Mouse (Mus musculus) mature B cell (primary cell): ENCODE results near the gene Iffo2.

Experiments used
- in situ Hi-C: fragments of 300-500 bp; cut with MboI; formaldehyde crosslinking; loops from 2 replicates; pipeline ENCODE4 v1.14.3; 2019

Gene Iffo2

DNA sequence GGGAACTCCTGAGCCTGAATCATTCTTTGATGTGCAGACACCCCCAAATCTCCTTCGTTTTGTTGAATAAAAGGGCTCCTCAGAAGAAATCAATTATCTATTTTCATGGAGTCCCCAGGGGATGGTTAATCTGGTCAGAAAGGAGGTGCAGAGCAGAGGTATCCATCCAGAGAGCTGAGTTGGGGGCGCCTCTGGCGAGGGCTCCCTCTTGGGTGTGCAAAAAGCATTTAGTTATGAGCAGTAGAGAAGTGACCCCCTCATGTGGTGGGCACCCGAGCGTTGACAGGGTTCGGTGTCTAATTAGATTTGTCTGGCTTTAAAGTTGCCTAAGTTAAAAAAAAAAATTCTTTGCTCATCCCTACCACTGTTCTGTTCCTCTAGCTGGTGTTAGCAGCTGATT lies 80.6 kb downstream of the Iffo2 start:
- in situ Hi-C loops: no loop called here

DNA sequence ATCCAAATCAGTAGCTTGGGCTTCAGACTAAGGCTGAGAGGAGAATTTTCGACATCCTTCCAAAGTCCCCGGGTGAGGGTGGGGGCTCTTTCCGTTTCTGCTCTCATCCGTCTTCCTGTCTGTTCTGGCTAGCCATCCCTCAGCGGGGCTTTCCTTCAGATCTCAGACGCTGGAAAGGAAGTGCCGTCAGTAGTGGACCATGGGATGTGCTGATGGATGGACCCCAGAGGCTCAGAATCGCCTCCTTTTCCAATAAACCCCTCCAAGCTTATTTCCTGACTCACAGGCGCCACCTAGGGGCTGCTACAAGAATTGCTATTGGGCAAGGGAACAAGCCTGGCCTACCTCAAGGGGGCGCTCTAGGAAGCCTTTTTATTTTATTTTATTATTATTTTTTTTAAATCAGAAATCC lies 81.2 kb downstream of the Iffo2 start:
- in situ Hi-C loops: no loop called here

DNA sequence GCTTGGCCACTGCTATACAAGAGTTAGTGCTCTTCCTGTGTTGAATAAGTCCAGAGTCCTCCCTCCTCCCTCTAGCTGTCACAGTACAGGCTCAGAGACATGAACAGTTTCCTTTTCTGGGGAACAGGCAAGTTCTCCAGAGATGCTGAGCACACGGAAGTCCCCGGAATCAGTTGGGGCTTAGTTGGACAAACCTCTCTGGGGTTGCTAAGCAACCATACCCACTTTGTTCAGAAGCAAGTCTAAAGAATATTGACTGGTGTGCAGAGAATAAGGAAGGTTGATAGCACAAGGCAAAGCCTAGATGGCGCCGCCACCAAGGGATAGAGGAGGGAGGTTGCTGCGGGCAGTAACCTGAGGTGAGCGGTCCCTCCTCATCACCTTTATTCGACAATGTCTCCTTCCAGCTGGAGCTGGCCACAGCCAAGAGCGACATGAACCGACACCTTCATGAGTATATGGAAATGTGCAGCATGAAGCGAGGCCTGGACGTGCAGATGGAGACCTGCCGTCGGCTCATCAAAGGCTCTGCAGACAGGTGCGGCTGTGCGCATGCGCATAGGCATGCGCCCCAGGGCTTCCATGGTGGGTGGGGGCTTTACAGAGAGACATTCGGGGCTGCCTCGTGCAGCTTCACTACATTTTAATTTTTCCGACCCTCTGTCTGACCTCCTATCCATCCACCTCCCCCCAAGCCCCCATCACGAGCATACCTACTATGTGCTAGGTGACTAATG lies 84.3 kb downstream of the Iffo2 start:
- in situ Hi-C loops: no loop called here

DNA sequence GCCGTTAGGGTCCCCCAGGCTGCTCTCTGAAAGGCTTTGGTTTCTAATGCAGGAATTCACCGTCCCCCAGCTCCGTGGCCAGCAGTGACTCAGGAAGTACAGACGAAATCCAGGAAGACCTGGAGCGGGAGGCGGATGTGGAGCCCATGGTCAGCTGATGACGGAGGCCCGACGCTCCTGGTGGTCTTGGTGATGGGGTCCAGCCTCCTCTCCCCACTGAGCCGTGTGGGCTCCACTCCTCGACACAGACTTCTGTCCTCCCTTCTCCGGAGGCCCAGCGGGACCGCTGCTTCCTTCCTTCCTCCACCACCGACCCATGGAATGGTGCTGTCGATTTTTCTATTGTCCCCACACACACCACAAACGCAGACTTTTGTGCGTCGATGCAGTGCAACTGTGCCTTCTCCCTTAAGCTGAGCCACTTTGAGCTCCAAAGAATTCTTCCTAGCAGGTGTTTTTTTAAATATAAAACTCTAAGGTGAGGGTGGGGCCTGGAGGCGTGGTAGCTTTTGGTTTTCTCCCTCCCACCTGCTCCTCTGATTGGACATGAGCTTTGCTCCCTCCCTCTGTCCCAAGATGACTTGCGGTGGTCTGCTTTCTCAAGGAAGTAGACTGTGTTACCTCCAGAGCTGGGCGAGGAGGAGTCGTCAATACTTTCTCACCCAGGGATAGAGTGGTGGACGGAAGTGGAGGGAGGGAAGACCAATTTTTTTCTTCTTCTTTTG lies 86.1 kb downstream of the Iffo2 start:
- in situ Hi-C loops: no loop called here

DNA sequence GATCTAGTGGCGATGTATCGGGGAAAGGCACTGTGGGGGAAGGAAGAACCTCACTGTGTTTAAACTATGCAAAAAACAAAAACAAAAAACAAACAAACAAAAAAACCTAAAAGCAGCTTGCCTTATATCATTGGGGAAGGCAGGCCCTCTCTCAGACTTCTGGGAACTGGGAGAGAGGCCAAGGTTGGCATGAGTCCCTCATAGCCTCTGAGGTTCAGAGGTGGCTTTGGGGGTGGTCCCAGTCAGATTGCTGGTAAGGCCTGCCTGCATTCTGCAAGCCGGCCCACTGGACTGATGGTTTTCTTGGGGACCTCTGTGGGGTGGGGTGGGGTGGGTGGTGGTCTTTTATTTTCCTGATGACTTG lies 86.6 kb downstream of the Iffo2 start:
- in situ Hi-C loops: no loop called here

DNA sequence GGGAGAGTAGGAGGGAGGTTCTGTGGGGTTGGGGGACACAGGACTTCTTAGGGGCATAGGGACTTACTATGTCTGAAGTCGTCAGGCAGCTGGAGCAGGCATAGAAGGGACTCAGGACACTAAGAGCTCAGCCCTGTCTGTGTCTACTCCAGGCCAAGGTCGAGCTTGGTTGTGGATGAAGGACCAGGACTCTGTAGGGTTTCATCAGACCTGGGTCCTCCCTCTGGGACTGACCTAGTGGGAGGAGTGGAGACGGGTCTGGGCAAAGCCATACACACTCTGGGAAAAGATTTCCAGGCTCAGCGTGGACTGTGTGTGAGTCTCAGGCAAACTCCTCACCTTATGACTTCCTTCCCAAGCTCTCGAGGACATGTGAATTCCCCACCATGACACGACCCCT lies 89.4 kb downstream of the Iffo2 start:
- in situ Hi-C loops: no loop called here

DNA sequence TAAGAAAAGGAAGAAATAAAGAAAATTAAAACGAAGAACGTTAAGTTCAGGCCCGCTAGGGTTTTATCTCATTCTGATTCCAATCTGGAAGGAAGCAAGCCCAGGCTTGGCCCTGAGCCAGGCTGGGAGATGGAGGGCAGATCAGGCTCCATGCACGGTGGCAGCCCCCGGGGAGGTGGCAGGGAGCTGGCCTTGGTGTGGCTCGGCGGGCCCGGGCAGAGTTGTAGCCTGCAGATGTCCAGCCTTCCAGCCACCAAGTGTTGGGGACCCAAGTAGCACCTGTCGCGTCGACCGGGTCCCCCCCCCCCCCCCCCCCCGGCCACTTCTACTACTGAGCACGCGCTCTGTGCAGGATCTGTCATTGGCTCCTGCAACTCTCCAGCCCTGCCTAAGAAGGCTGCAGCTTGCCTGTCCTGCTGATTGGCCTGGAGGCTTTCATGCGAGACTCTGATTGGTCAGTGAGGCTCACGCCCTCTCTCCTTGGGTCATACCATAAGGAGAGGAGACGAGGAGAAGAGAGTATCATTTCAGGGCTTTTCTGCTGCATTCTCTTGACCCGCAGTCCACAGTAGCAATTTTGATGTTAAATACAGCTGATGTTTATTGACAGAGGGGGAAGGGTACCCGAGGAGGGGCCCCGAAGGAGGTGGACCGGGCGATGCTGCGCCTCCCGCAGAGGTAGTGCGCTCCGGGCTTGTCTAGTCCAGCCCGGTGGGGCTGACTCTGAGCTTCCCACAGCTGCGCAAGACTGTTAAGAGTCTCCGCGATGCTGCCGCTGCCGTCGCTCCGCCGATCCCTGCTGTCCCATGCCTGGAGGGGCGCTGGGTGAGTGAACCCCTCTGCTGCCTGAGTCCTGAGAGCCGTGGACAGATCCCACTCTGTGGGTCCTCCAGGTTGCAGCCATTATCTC lies 92.3 kb downstream of the Iffo2 start, which contains the start of gene Aldh4a1:
Aldh4a1 (plus strand) TSS at position 494 of the 910 bp plus-strand sequence.
- in situ Hi-C loops: no loop called here

DNA sequence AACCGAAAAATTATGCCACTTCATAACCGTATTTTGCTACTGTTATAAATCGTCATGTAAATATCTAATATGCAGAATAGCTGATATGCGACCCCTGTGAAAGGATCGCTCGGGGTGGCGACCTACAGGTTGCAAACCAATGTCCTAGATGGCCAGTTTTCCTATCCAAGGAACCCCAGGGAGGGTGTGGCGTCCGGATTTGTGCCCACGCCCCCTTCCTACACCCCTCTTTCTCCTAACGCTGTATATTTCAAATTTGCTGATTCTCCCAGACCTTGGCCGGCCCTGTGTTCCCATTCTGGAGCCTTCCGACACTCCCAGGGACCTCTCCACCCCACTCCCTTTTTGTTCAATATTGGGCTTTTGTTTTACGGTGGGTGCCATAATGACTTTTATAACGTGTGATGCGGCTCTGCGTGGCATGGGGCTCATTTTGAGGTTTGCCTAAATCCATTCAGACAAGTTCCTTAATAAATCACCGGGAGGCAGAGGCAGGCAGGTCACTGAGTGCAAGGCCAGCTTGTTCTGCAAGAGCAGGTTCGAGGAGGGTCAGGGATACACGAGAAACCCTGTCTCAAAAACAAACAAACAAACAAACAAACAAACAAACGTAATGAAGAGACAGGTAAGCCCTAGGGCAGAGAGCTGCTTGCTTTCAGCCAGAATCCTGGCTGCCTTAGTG lies 93.2 kb downstream of the Iffo2 start:
- in situ Hi-C loops: no loop called here

DNA sequence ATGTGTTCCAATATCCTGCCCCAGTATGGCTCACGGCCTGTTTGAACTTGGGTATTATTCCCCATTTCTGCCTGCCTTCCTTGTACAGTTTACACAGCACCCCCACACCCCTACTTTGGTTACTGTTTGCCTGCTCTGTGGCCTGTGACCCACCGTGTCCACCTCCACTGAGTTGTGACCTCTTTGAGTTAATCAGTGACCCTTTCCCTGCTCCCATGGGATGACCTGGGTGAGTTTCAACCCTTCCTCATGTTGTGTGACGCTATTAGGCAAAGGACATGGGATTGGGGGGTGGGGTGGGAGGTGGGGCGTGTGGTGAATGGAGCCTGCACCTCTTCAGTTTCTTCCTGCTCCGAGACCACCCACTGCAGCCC lies 93.8 kb downstream of the Iffo2 start:
- in situ Hi-C loops: no loop called here

DNA sequence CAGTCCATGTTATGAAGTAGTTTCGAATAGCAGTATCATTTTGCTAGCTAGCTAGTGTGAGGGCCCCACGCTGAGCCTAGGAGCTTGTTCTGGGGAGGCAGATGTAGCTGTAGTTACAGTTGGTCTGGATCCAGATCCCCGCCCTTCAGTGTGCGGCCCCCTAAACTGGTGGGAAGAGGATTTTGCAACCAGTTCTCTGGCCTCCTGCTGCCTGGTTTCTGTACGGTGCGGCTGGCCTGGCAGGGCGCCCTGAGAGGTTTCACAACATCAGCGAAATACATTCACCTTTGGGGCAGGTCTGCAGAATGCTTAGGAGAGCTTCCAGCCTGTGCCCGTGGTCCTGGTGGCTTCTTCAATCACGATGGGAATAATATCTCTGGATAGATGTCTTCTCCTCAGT lies 94.4 kb downstream of the Iffo2 start:
- in situ Hi-C loops: no loop called here

DNA sequence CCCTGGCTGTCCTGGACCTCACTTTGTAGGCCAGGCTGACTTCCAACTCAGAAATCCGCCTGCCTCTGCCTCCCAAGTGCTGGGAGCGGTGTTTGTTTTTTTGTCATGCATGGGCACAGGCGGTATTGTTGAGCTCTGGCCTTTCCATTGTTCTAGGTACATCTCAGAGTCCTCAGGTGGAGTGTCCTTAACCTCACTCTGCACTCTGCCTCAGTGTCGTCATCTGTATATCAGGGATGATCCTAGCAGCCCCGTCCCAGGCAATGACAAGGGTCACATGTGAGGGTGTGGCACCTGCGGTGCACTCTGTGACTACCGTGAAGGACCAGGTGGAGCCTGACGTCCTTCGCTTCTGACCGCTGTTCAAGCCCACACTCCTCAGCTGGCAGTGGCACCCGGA lies 97.0 kb downstream of the Iffo2 start:
- in situ Hi-C loops: no loop called here

DNA sequence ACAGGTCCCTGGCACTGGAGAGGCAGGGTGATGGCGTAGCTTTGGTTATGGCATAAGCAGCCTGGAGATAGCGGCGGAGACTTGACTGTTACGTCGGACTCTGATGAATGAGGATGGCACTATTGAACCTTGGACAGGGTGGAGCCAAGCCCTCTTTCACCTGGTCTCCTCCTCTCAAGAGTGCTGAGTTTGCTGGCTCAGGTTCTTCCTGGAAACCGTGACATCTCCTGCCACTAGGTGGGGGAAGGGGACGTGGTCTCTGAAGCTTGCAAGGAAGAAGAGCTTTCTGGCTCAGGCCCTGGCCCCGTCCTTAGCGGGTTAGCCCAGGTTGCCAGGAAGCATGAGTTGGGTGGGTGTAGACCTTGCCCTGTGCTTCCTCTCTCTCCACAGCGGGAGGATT lies 99.8 kb downstream of the Iffo2 start:
- in situ Hi-C loops: no loop called here

DNA sequence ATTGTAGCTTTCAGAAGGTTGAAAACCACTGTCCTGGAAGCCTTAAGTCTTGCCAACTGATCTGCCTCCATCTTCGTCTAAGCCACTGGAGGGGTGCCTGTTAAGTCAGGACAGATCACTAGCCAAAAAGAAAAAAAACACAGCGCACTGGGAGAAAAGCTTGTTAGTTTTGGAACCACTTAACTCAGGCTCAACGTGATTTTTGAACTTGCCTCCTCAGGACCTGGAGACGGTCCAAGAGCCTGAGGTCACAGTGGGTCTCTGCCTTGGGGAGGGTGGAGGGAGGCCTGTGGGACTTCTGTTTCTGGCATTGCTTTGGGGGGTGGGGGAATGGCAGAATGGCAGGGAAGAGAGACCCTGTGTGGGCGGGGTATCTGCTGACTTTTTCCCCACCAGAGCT lies 100.8 kb downstream of the Iffo2 start:
- in situ Hi-C loops: no loop called here

DNA sequence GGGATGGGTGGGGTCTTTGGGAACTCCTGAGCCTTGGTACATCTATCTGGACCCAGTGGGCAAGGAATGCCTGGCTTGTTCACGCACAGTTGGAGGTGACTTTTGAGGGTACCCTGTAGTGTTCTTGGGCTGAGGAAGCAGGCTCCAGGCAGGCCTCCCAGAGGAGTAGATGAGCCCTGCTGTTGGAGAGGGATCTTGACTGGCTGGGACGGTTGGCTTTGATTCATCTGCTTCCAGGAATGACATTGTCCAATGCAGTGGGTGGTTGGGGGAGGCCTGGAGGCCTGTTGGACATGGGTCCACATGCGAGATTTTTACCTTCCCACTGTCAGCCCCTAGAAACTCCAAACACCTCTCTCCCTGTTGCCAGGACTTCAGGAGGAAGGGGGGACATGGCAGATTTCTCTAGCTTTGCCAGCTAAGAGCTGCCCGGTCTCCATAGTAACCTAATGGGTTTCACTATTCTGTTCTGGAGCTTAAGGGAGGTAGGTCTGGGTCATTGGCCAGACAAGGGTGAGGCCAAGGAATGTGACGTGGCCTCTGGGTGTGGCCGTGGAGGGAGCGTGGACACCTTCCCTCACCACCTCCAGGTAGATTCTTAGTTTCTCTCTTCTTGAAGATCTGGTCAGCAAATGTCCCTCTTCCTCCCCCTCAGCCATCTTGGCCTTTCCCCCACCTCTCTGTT lies 101.4 kb downstream of the Iffo2 start:
- in situ Hi-C loops: no loop called here

DNA sequence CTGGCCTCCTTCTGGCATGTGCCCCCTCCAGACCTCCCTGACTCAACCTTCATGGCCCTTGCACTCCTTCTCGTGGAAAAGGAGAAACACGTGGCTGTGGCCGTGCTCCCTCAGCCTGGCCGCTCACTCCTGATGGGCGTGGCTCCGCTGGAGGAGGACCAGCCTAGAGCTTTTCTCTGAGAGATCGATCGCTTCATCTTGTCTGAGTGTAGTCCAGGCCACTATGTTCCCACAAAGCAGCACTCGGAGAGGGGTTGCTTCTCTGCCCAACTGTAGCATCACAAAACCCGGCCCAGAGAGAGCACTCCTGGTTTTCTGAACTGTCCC lies 101.9 kb downstream of the Iffo2 start:
- in situ Hi-C loops: no loop called here

DNA sequence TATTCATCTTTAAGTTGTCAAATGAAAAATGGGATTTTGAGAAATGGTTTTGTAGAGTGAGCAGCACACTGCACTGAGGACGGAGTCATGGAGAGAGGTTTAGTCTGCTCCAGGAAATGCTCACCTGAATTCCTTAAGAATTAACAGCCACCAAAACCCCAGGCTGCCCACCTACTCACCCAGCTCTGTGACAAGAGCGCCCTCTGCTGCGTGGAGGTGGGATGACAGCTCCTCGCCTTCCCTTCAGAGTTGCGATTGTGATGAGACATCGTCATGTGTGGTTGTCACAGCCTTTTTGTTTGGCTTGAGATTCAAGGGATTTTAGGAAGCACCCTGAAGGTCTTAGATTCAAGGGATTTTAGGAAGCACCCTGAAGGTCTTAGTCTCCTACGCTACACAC lies 106.0 kb downstream of the Iffo2 start:
- in situ Hi-C loops: no loop called here

DNA sequence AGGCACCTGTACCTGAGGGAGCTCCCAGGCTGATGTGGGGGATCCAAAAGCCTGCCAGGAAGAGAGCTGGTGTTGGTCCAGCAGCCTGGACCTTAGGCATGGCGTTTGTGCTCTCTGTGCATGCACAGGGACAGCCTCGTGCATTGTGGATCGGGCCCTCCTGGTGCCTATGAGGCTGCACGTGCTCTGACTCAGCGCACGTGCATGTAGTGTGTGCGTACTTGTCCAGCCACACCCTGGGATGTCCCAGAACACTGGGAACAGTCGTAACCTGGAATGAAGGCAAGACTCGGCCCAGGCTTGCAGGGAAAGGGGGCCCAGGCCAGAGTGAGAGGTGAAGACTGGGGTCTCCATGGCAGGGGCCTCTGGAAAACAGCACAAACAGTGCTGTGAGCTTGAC lies 107.5 kb downstream of the Iffo2 start:
- in situ Hi-C loops: no loop called here

DNA sequence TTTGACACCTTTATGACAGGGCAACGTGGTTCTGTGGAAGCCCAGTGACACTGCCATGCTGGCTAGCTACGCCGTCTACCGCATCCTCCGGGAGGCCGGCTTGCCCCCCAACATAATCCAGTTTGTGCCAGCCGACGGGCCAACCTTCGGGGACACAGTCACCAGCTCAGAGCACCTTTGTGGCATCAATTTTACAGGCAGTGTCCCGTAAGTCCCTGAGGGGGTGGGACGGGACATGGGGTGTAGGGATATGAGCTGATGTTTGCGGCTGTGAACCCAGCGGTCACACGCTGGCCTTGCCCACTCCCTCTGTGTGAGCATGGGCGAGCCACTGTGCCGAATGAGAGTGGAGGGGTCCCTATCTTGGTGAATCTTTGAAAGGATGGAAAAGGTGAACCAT lies 108.0 kb downstream of the Iffo2 start:
- in situ Hi-C loops: no loop called here

DNA sequence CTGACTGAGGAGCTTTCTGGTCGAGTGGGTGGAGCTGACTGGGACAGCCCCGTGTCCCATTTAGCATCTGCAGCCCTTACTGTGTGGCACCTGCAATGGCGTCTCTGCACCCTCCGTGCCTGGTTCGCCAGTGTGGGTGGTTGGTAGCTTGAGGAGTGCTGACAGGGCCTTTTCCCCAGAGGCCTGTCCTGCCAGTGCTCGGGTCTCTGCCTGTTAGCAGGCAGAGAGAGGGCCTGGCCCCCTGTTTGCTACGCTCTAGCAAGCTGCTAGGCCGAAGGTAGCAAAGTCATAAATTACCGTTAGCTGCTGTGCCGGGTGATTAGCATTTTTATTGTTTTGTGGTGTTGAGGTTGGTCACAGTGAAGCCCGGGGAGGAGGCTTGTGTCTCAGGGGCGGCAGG lies 109.5 kb downstream of the Iffo2 start:
- in situ Hi-C loops: no loop called here

DNA sequence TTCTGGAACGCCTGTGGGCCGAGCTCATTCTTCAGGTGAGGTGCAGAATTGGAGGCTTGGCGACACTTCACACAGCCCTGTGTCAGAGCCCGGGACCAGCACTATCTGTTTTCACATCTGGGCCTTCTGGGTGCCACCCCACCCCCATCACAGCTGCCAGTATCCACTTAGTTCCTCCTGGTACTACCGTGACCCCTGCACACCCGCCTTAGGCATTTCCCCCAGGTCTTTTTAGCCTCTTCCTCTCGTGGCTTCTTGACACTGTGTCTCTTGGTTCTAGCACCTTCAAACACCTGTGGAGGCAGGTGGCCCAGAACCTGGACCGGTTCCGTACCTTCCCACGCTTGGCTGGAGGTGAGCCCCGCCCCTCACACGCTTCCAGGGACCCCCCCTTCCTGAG lies 110.0 kb downstream of the Iffo2 start:
- in situ Hi-C loops: no loop called here

DNA sequence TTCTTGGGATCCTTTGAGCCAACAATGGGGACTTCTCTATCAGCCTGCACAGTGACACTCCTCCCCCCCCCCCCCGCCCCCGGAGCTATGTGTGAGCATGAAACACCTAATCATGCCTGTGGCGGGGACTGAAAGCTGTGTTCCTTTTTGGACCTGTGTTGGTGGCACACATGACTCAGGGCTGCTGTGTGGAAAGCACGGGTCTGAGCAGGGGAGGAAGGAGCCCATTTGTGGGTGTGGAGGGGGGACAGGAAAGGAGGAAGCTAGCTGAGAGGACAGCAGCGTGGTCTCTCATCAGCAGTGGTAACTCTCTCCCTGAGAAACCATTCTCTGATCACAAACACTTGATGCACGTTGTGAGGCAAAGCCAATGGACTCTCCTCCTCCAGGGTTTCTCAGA lies 110.4 kb downstream of the Iffo2 start:
- in situ Hi-C loops: no loop called here
